Comparison of ENCODE assay signal across 25 mouse cellular contexts in the genomic region with DNA sequence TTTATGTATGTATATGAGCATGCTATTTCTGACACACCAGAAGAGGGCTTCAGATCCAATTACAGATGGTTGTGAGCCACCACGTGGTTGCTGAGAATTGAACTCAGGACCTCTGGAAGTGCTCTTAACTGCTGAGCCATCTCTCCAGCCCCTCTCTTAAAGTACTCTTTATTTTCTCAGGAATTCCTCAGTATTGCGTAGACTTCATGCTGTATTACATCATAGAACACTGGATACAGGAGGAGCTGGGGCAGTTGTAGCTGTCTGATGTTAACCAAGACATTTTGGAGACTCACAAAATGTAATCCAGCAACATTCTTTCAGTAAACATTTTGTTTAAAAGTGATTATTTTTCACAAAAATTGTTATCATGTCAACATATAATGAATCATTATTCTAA.
DNase-seq lines count a peak whose midpoint lies in the region; ATAC-seq and TF ChIP-seq lines count a peak whose summit lies in the region.
"Had no signal": no experiment of that assay in that cellular context is flagged by ENCODE, and none has a peak within 500 bp of the region (broad histone marks: within the 10 kb centered on the region; RNA-seq: fewer than 3 reads in every experiment).

No protein-coding gene starts in this region.

- H3K4me3 ChIP-seq in C2C12 (ENCODE audit: insufficient read depth, poor library complexity, severe bottlenecking) (no peak overlapping the region), myocyte (no peak overlapping the region)
- no peak overlapping the region for H3K4me3 ChIP-seq in liver, postnatal 0 days (ENCODE audit: low read depth, low read length)
- no peak overlapping the region for H3K4me3 ChIP-seq in forebrain, embryonic 10.5 days

- no peak for TF ChIP-seq EP300 in liver, postnatal 0 days (IDR thresholded peaks at IDR 0.05; ENCODE audit: low read depth)

- H3K27ac ChIP-seq in liver, postnatal 0 days (ENCODE audit: low read depth) = no peak overlapping the region
- H3K27ac ChIP-seq in forebrain, embryonic 10.5 days = no peak overlapping the region

- no peak for TF ChIP-seq CTCF in C2C12 (IDR thresholded peaks at IDR 0.05; ENCODE audit: control insufficient read depth, insufficient read depth, insufficient read length)
- no peak for TF ChIP-seq CTCF in liver, postnatal 0 days (IDR thresholded peaks at IDR 0.05; ENCODE audit: low read depth)

- H3K4me1 ChIP-seq in liver, postnatal 0 days (ENCODE audit: insufficient read depth) = no peaks in the 10 kb centered on the region
- peaks cover 9% of the 10 kb centered on the region for H3K4me1 ChIP-seq in forebrain, embryonic 10.5 days

- no peak for ATAC-seq in liver, postnatal 0 days
- ATAC-seq: activated CD4-positive, CD25-positive, alpha-beta regulatory T cell, adult 4 months; CD4-positive, CD25-positive, alpha-beta regulatory T cell, adult 4 months; Patski had no signal

- DNase-seq in 3T3-L1 (ENCODE audit: low read depth, low spot score) = peak; percentile 49
- peak; percentile 36 for DNase-seq in NIH3T3 (ENCODE audit: low read depth)
- DNase-seq in liver, postnatal 0 days = no peak
- no peak for DNase-seq in thymus, postnatal 0 days (ENCODE audit: low spot score)
- DNase-seq in lung, postnatal 25 days (ENCODE audit: low spot score) = no peak
- no peak for DNase-seq in forebrain, embryonic 10.5 days (ENCODE audit: extremely low spot score, low spot score)
- DNase-seq: adrenal gland, adult 2 months; adrenal gland, adult 8-10 months; adrenal gland, postnatal 10 days; adrenal gland, postnatal 14 days; adrenal gland, postnatal 25 days; adrenal gland, postnatal 36 days; B cell, adult 2 months; cerebellum, adult 11 months; cerebellum, adult 11-12 months; cerebellum, adult 18-20 months; cerebellum, adult 2 months; cerebellum, adult 8-10 months had no signal

- no peaks in the 10 kb centered on the region for H3K79me3 ChIP-seq in C2C12 (ENCODE audit: low read depth)

- no peak overlapping the region for H3K9ac ChIP-seq in liver, postnatal 0 days (replicated peaks)

- no peak overlapping the region for H3K4me2 ChIP-seq in myocyte (ENCODE audit: low read depth)
- H3K4me2 ChIP-seq in liver, postnatal 0 days (ENCODE audit: low read depth, low read length) = no peak overlapping the region

- no peaks in the 10 kb centered on the region for H3K9me3 ChIP-seq in liver, postnatal 0 days (ENCODE audit: low read length)
- H3K9me3 ChIP-seq in forebrain, embryonic 10.5 days = no peaks in the 10 kb centered on the region; the same call in 1 of the 2 replicates
- H3K9me3 ChIP-seq: G1E had no signal

- no peaks in the 10 kb centered on the region for H3K79me2 ChIP-seq in C2C12 (ENCODE audit: control insufficient read depth, insufficient read depth)
- no peaks in the 10 kb centered on the region for H3K79me2 ChIP-seq in myocyte (ENCODE audit: control insufficient read depth, insufficient read depth)

- WGBS in liver, postnatal 0 days (ENCODE audit: insufficient replicate concordance) = 70% methylated on average over 2 of the region's 2 CpGs
- 86% methylated on average over 2 of the region's 2 CpGs for WGBS in forebrain, embryonic 10.5 days

- no peaks in the 10 kb centered on the region for H3K36me3 ChIP-seq in C2C12 (ENCODE audit: control insufficient read depth, insufficient read depth)
- H3K36me3 ChIP-seq in myocyte (ENCODE audit: control insufficient read depth, insufficient read depth) = no peaks in the 10 kb centered on the region
- H3K36me3 ChIP-seq in liver, postnatal 0 days (replicated peaks; ENCODE audit: insufficient read depth, low read length) = no peaks in the 10 kb centered on the region
- peaks cover 35% of the 10 kb centered on the region for H3K36me3 ChIP-seq in forebrain, embryonic 10.5 days (replicated peaks)
- H3K36me3 ChIP-seq: G1E had no signal

- no peak for TF ChIP-seq POLR2A in myocyte (IDR thresholded peaks at IDR 0.05; ENCODE audit: insufficient read length, low read depth)

- no peak overlapping the region for H3ac ChIP-seq in C2C12 (ENCODE audit: control insufficient read depth, insufficient read length, low read depth)
- H3ac ChIP-seq in myocyte (ENCODE audit: control insufficient read depth, insufficient read length) = no peak overlapping the region

- H3K27me3 ChIP-seq in C2C12 (ENCODE audit: control insufficient read depth, insufficient read depth, insufficient read length) (no peaks in the 10 kb centered on the region), myocyte (ENCODE audit: control insufficient read depth, insufficient read depth, insufficient read length) (no peaks in the 10 kb centered on the region)
- no peaks in the 10 kb centered on the region for H3K27me3 ChIP-seq in liver, postnatal 0 days (ENCODE audit: insufficient read depth, low read length)
- no peaks in the 10 kb centered on the region for H3K27me3 ChIP-seq in forebrain, embryonic 10.5 days (ENCODE audit: poor library complexity, severe bottlenecking)
- H3K27me3 ChIP-seq: CH12.LX, Patski had no signal

TF ChIP-seq in C2C12, 6 proteins besides CTCF, POLR2A, EP300 and RAD21:
- TF ChIP-seq MAX (IDR thresholded peaks at IDR 0.05) (no peak), MYOD1 (IDR thresholded peaks at IDR 0.05; ENCODE audit: control insufficient read depth, insufficient read length, low read depth) (no peak), CEBPB (IDR thresholded peaks at IDR 0.05; ENCODE audit: low read depth) (peak; percentile 54), MYOG (IDR thresholded peaks at IDR 0.05; ENCODE audit: control insufficient read depth, extremely low read depth, insufficient read length) (no peak), USF1 (IDR thresholded peaks at IDR 0.05; ENCODE audit: low read depth) (no peak)
TF ChIP-seq in C2C12: peak in this region for 1.

TF ChIP-seq in myocyte, 11 proteins besides CTCF, POLR2A, EP300 and RAD21:
- TF ChIP-seq CEBPB (IDR thresholded peaks at IDR 0.05; ENCODE audit: insufficient read depth, poor library complexity, severe bottlenecking) (peak; percentile 91), POLR2AphosphoS2 (IDR thresholded peaks at IDR 0.05; ENCODE audit: insufficient read length, low read depth) (no peak), USF1 (IDR thresholded peaks at IDR 0.05; ENCODE audit: low read depth) (no peak), TCF12 (IDR thresholded peaks at IDR 0.05; ENCODE audit: insufficient read depth, poor library complexity, severe bottlenecking) (no peak)

Comparison
In these comparisons a context has a peak if more than half of its experiments do, and no peak if none do; other contexts are left out.
1. DNase-seq: peak in 3T3-L1 (single experiment) and NIH3T3 (single experiment); none in liver, postnatal 0 days (single experiment), thymus, postnatal 0 days (single experiment), lung, postnatal 25 days (single experiment) and forebrain, embryonic 10.5 days (single experiment).